Mouse (Mus musculus) cortical plate, adult 2 months (tissue): ENCODE results near the gene Mdk. TPM values are rescaled to one million over a fixed set of nuclear protein-coding genes. Genes with fewer than 3 reads are reported as not detected.

ENCODE experiments used
- H3K27ac ChIP-seq: fragments of 200-500 bp; 2 replicates; pipeline ENCODE4 v1.5.1; 2012; ENCODE audit warnings: low read length, control low read depth, inconsistent platforms; ENCODE audit not compliant: insufficient read depth
- H3K4me1 ChIP-seq: fragments of 200-500 bp; 2 replicates; pipeline ENCODE4 v1.6.1; 2011; ENCODE audit warnings: low read length; ENCODE audit not compliant: control insufficient read depth, insufficient read depth
- H3K4me3 ChIP-seq: fragments of 200-500 bp; 2 replicates; pipeline ENCODE4 v1.5.1; 2011; ENCODE audit warnings: mild to moderate bottlenecking, low read length, control low read depth; ENCODE audit not compliant: insufficient read depth
- CTCF ChIP-seq: fragments of 200-500 bp; IDR thresholded peaks from 2 replicates; pipeline ENCODE4 v1.5.1; 2011; ENCODE audit warnings: mild to moderate bottlenecking, control low read depth, low read length; ENCODE audit not compliant: insufficient read depth; ENCODE audit errors: extremely low read depth
- POLR2A ChIP-seq: fragments of 200-500 bp; IDR thresholded peaks from 2 replicates; pipeline ENCODE4 v1.6.1; 2011; ENCODE audit warnings: mild to moderate bottlenecking, low read length, control low read depth; ENCODE audit not compliant: insufficient read depth; ENCODE audit errors: extremely low read depth
- polyA plus RNA-seq: library from polyadenylated mRNA; depleted of rRNA; stranded (reverse); fragments of >200 nt; gene quantifications from 2 replicates; pipeline ENCODE4 v1.2.3, GENCODE M21; 2012

The Mdk gene
- polyA plus RNA-seq, 1 experiment: 38.2 TPM

- H3K27ac ChIP-seq: peak overlapping the region; percentile 13; the same call in 1 of the 2 replicates
- TF ChIP-seq POLR2A (no peak), CTCF (no peak)
- H3K4me3 ChIP-seq: peak overlapping the region; percentile 85
- H3K4me1 ChIP-seq: peaks cover 7% of the 10 kb centered on the region
Observed at GRCm38 (mm10) chr2:91921181-91921789, 10.8 kb downstream of the Mdk start.

DNA sequence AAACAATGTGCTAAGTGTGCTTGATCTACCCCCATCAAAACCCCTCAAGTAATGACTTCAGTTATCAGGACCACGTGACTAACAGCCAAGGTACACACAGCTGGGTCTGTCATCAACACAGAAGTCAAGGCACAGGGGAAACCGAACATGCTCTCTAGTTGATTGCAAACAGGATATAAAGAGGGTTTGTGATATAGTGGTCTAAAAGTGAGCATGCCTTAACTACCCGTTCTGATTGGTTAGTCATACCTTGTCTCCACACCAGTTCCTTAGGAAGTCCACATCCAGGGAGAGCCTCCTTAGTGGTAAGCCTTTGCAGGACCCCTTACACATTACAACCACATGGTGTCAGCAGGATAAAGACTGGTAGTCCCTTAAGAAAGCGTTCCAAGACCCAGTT, 12.0 kb downstream of the Mdk start:
- TF ChIP-seq POLR2A (no peak), CTCF (no peak)
- Histone ChIP-seq H3K4me1 (0 out of 2 replicates have a peak, but pooled peaks cover 1% of the 10 kb centered on the region), H3K27ac (no peak overlapping the region), H3K4me3 (no peak overlapping the region)

DNA sequence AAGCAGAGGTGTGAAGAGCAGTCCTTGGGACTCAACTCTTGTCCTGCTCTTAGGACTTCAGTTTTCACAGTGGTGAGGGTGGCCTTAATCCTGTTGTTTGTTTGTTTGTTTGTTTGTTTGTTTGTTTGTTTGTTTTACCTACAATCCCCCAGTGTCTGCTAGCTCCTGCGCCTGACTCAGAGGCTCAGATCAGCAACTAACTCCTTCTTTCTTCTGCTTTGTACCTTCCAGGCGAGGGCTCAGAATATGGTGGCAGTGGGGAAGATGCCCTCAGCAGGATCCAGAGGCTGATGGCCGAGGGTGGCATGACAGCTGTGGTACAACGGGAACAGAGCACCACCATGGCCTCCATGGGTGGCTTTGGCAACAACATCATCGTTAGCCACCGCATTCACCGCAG, 15.0 kb downstream of the Mdk start:
- H3K4me3 ChIP-seq: no peak overlapping the region
- no peak overlapping the region for H3K27ac ChIP-seq
- no peaks in the 10 kb centered on the region for H3K4me1 ChIP-seq
- TF ChIP-seq CTCF (no peak), POLR2A (no peak)

DNA sequence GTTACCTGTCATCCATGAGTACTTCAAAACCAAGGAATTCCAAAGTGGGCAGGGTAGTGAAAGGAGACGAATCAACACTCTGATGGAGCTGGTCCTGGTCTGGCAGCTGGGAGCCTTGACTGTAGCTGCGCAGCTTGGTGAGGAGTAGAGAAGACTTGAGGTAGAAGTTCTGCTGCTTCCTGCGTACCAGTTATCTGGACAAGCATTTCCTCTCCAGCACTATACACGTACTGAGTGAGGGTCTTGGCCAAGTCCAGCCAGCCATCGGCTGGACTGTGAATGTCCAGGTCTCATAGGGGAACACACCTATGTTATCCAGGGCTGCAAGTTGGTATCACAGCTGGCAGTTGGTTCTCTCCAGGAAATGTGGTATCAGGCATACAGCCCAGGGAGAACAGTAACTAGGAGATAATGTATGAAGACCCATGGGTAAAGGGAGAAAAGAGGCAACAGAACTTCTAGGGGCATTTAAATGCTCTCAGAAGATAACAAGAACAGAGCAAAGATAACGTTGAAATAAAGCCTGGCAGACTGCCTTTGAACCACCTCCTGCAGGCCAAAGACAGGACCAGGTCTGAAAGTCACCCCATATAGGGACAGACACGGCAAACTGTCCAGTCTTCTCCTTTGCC, 15.6 kb downstream of the Mdk start:
- Histone ChIP-seq H3K4me1 (no peaks in the 10 kb centered on the region), H3K27ac (no peak overlapping the region), H3K4me3 (no peak overlapping the region)
- TF ChIP-seq POLR2A (no peak), CTCF (no peak)

DNA sequence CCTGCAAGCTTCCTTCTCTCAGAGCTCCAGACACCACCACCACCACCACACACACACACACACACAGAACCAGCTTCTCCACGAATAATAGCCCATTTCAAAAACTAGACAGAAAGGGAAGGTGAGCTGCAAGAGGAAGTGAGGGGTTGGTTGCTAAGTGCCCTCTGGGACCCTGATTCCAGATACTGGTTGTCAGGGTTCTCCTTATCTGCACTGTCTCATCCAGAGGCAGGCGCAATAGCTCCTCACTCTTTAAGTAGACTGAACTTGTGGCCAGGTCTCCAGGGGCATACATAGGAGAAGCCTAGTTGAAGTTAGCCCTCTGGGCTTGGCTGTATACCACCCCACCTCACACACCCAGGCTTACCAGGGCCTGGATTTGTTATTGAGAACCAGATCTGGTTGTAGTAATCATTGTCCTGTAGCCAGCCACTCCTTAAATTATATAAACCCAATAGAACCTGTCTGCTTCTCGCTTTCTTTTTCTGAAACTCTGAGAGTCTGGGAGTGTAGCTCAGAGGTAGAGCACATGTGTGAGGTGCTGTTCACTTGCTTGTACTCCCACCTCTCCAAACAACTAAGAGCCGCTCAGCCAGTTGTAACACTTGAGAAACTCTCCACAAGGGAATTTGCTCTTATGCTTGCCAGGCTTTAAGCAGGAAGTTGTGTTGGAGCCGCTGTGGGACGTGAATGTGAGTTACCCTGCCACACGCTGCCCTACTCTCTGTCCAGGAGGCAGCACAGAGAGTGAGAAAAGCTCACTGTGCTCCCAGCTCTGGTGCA, 18.6 kb downstream of the Mdk start:
- Histone ChIP-seq H3K4me3 (no peak overlapping the region), H3K4me1 (no peaks in the 10 kb centered on the region), H3K27ac (no peak overlapping the region)
- no peak for TF ChIP-seq POLR2A
- TF ChIP-seq CTCF: no peak

DNA sequence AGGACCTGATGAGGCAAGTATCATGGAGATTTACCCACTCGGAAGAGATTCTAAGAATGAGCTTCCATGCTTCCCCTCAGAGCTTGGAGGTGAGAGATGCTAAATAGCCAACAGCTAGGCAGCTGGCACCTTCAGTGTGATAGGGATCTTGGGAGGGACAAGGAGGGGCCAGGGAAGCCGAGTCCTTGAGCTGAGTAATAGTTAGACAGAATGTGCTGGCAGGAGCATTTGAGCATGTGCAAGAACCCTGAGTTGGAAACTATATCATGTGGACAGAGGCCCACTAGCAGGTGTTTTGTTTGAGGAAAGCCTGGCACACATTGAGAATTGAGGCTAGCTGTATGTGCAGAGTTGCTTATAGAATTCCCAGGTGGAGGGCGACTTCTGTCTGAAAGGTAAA, 19.5 kb downstream of the Mdk start:
- TF ChIP-seq CTCF: no peak
- no peak for TF ChIP-seq POLR2A
- Histone ChIP-seq H3K4me1 (no peaks in the 10 kb centered on the region), H3K4me3 (no peak overlapping the region), H3K27ac (no peak overlapping the region)

DNA sequence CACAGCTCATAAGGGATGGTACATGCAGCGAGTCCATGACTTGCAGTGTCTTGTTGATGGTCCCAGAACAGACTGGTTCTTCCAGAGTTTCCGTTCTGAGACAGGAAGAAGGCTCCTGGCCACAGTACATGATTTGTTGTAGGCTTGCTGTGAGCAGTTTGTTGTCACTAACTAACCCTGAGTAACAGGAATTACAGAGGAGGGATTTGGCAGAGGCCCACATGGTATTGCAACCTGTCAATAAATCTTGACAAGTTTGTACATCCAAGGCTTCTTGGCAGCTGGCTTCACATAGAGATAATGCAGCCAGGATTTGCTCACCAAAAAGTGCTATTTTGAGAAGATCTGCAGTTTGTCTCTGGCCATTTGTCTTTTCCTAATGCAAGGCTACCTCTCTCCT, 26.0 kb downstream of the Mdk start:
- TF ChIP-seq CTCF (no peak), POLR2A (no peak)
- no peak overlapping the region for H3K27ac ChIP-seq

DNA sequence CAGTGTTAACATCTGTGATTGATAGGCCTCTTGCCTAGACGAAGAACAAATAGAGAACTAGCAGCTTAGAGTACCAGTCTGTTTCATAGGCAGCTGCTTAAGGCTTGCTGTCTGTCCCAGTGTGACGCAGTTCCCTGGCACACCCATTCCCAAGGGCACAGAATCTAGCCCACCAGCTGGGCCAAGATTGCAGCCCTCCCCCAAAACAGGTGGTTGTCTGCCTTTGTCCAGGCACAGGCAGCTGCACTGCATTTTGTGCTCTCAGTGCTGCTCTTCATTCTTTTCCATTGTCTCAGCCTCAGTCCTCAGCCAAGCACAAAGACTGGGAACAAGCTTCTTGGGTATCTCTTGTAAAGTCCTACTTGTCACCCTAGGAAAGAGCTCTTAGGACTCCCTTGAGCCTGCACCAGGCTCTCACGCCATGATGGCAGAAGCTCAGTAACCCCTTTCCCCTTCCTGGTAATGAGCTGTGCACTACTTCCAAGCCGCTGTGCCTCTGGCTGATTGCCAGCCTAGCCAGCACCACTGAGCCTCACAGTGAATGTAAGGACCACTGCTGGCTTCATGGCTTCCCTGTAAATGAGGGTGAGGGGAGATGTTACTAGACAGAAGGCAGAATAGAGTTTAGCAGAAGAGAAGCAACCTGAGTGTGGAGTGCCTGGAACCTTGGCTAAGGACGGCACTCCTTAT, 27.3 kb downstream of the Mdk start:
- TF ChIP-seq CTCF: no peak
- no peak for TF ChIP-seq POLR2A
- 0 out of 2 replicates have a peak overlapping the region, but pooled peaks have one; percentile 27 for H3K27ac ChIP-seq

More for the DNA sequence above, 26.0 kb downstream of the Mdk start:
- Histone ChIP-seq H3K4me3 (no peak overlapping the region), H3K4me1 (peaks cover 13% of the 10 kb centered on the region)

DNA sequence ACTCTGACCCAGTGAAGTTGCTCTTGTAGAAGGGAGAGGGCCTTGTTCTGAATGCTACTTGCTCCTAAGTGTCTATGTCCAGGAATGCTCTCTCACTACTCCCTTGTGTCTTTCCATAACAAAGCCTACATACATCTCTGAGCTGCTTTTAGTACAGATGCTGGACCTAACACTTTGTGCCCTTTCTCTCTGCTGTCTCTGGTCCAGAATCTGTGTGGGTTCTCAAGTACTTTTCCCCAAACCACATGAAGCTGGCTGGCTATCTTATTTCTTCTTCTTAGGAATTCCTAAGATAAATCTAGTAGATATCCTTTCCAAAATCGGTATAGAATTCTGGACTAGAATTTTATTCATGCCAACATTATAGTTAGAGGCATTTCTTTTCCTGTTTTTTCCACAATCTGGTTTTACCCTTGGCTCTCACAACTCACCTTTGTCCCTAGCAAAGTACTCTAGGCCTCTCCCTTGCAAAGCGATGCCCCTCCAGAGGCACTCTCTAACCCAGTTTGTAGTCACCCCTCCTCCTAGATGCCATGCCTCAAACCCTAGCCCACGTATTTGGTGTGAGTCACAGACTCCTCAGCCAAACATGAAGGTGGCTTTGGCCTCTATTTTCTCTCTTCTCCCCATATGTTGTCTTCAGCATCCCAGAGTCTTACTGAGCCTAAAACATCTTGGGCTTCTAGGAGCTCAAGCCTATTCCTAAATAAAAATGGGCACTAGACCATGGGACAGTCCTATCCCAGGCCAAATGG, 28.7 kb downstream of the Mdk start:
- TF ChIP-seq CTCF: no peak
- TF ChIP-seq POLR2A: no peak
- Histone ChIP-seq H3K27ac (peak overlapping the region; percentile 51), H3K4me1 (peaks cover 16% of the 10 kb centered on the region), H3K4me3 (no peak overlapping the region)

More for the DNA sequence above, 27.3 kb downstream of the Mdk start:
- no peak overlapping the region for H3K4me3 ChIP-seq
- H3K4me1 ChIP-seq: peaks cover 15% of the 10 kb centered on the region
